Mouse (Mus musculus) testis, adult 2 months (tissue): ENCODE results near the gene Aoc2. TPM values are rescaled to one million over a fixed set of nuclear protein-coding genes. Genes with fewer than 3 reads are reported as not detected.

Source experiments
- H3K27ac ChIP-seq: fragments of 200-500 bp; 2 replicates; pipeline ENCODE4 v1.5.1; 2012; ENCODE audit warnings: low read depth, low read length; ENCODE audit not compliant: control insufficient read depth, insufficient read depth
- H3K27me3 ChIP-seq: fragments of 200-500 bp; 2 replicates; pipeline ENCODE4 v1.6.1; 2012; ENCODE audit warnings: mild to moderate bottlenecking, low read length, moderate library complexity; ENCODE audit not compliant: control insufficient read depth, insufficient read depth
- H3K36me3 ChIP-seq: fragments of 200-500 bp; 2 replicates; pipeline ENCODE4 v1.6.1; 2012; ENCODE audit warnings: mild to moderate bottlenecking, low read length; ENCODE audit not compliant: control insufficient read depth, insufficient read depth
- H3K4me1 ChIP-seq: fragments of 200-500 bp; 2 replicates; pipeline ENCODE4 v1.6.1; 2012; ENCODE audit warnings: low read length; ENCODE audit not compliant: control insufficient read depth, insufficient read depth
- H3K4me3 ChIP-seq: fragments of 200-500 bp; 2 replicates; pipeline ENCODE4 v1.5.1; 2012; ENCODE audit warnings: low read depth, mild to moderate bottlenecking, low read length, moderate library complexity, mixed read lengths; ENCODE audit not compliant: control insufficient read depth
- CTCF ChIP-seq: fragments of 200-500 bp; IDR thresholded peaks from 2 replicates; pipeline ENCODE4 v1.5.1; 2012; ENCODE audit warnings: low read depth, mild to moderate bottlenecking, inconsistent platforms, low read length, moderate library complexity; ENCODE audit not compliant: control insufficient read depth, insufficient read depth, insufficient replicate concordance
- POLR2A ChIP-seq: fragments of 200-500 bp; IDR thresholded peaks from 2 replicates; pipeline ENCODE4 v1.6.1; 2012; ENCODE audit warnings: low read depth, mild to moderate bottlenecking, inconsistent platforms, low read length, moderate library complexity; ENCODE audit not compliant: control insufficient read depth
- polyA plus RNA-seq: library from polyadenylated mRNA; depleted of rRNA; stranded (reverse); fragments of >200 nt; gene quantifications from 2 replicates; pipeline ENCODE4 v1.2.3, GENCODE M21; 2012

Aoc2 gene
- polyA plus RNA-seq, 1 experiment = 4.7 TPM

DNA sequence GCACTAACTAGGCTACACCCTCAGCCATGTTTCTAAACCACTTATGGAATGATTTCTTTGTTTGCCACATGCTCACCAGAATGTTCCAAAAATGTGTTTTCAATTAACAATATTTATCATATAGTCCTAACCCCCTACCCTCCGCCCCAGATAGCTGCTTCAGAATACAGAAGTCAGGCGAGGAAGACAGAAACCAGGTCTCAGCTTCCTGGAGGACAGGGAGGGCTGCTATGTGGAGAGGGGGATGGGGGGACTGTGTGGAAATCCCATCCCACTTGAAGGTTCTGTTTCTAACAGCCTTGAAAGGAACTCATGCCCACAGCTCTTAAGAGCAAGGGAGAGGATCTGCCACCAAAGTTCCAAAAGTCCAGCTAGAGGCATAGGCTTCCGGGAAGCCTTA is 24.4 kb downstream of the Aoc2 start:
- H3K4me1 ChIP-seq = peaks cover 17% of the 10 kb centered on the region
- no peaks in the 10 kb centered on the region for H3K27me3 ChIP-seq
- TF ChIP-seq CTCF = no peak
- no peak for TF ChIP-seq POLR2A

DNA sequence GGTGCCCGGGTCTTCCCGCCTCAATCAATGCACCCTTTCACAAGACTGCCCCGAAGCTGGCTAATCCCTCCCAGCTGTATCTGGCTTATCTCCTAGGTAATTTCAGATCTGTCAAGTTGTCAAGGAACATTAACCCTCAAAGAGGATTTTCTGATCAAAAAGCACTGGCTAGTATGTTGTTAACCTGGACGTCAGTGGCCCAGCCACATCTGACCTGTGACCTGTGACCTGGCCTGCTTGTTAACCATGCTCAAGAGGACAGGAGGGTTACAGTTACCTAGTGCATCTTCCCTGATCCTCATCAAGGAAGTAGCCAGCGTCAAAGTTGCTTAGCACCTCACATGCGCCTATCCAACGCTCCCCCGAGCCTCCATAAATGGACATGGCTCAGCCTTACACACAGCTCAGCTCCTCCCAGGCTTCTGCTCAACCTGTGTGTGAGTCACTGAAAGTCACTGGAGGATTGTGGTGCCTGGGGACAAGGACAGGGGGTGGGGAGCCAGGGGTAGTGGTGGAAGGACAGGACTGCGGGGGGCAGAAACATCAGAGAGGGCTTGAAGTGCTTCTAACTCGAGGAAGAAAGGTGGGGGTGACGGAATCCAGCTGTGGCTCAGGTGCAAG is 26.3 kb downstream of the Aoc2 start:
- TF ChIP-seq POLR2A (no peak), CTCF (no peak)

More for the DNA sequence above, 24.4 kb downstream of the Aoc2 start:
- no peak overlapping the region for H3K27ac ChIP-seq
- H3K4me3 ChIP-seq = peak overlapping the region; percentile 82
- H3K36me3 ChIP-seq = no peaks in the 10 kb centered on the region

DNA sequence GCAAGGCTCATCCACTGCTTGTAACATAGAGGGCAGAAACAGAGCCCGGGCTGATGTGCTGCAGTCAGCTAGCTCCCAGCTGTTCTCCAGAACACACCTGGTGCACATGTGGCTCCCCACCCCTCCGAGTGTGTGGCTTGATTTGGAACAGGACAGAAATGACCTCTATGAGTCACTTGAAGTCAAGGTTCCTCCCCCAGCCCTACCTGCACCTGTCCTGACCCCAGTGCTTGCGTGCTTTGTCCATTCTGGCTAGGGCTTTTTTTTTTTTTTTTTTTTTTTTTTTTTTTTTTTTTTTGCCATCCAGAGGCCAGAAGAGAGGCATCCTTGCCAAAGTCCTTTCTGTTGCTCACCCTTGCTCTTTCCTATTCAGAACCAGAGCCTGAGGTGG is 26.9 kb downstream of the Aoc2 start:
- H3K4me1 ChIP-seq = peaks cover 17% of the 10 kb centered on the region
- no peak overlapping the region; the same call in 1 of the 2 replicates for H3K4me3 ChIP-seq
- no peak for TF ChIP-seq CTCF
- no peak for TF ChIP-seq POLR2A

More for the DNA sequence above, 26.3 kb downstream of the Aoc2 start:
- Histone ChIP-seq H3K4me3 (no peak overlapping the region; the same call in 1 of the 2 replicates), H3K36me3 (no peaks in the 10 kb centered on the region), H3K27ac (no peak overlapping the region), H3K4me1 (peaks cover 17% of the 10 kb centered on the region), H3K27me3 (no peaks in the 10 kb centered on the region)

DNA sequence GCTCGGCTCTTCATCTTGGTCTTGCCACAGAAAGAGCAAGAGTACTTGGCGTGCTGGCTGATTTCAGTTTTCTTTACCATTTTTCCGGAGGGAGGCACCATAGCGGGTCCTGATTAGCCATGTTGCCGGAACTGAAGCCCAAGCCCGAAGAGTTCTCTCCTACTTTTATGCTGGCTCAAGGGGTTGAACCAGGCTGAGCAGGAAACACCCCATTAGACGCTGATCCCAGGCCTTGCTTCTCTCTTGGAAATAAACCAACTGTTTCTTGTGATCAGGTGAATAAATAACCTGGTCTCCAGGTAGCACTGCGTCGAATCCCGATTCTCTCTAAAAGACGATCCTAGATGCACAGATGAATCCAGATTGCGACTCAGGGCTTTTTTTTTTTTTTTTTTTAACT is 28.6 kb downstream of the Aoc2 start:
- H3K27ac ChIP-seq = no peak overlapping the region
- H3K4me1 ChIP-seq = peaks cover 13% of the 10 kb centered on the region
- no peaks in the 10 kb centered on the region for H3K36me3 ChIP-seq
- H3K4me3 ChIP-seq = peak overlapping the region; percentile 2; the same call in 1 of the 2 replicates
- no peak for TF ChIP-seq CTCF
- TF ChIP-seq POLR2A = no peak
- no peaks in the 10 kb centered on the region for H3K27me3 ChIP-seq

More for the DNA sequence above, 26.9 kb downstream of the Aoc2 start:
- no peaks in the 10 kb centered on the region for H3K27me3 ChIP-seq
- no peaks in the 10 kb centered on the region for H3K36me3 ChIP-seq
- H3K27ac ChIP-seq = no peak overlapping the region

DNA sequence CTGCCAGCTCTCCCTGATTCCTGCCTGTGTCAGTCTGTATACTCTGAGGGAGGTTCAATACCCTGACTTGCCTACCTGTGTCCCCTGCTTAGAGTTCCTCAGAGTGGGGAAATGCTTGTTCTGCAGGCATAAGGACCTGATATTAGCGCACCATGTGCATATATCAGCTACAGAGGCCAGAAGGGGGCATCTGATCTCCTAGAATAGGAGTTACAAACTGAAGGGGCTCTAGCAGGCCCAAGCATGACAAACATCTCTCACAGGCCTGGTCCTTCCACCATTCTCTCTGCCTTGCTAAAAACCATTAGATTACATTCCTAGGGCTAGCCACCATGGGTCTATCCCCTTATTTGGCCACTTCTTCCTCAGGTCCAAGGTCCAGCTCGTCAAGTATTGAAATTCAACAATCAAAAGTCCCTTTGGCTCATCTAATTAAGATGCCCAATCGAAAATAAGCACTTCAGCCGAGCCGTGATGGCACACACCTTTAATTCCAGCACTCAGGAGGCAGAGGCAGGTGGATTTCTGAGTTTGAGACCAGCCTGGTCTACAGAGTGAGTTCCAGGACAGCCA is 29.7 kb downstream of the Aoc2 start:
- H3K27me3 ChIP-seq = no peaks in the 10 kb centered on the region
- no peaks in the 10 kb centered on the region for H3K36me3 ChIP-seq
- no peak overlapping the region for H3K4me3 ChIP-seq
- TF ChIP-seq POLR2A (no peak), CTCF (no peak)
- H3K4me1 ChIP-seq = peaks cover 9% of the 10 kb centered on the region
- no peak overlapping the region for H3K27ac ChIP-seq

DNA sequence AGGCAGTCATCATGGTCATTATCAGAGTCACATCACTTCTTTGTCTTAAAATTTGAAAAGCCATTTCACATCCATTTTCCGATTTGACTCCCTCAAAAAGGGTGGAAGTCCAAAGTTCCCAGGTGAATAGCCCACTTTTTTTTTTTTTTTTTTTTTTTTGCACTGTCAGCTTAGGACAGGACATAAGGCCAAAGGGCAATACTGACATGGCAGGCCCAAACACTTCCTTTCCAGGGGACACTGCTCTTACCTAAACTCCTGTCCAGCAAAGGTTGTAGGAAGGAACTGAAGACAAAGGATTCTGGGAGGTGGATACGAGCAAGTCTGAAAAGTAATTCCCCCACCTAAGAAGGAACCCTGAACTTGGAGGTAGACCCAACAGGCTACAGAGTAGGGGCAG is 31.1 kb downstream of the Aoc2 start:
- Histone ChIP-seq H3K4me3 (no peak overlapping the region), H3K4me1 (peaks cover 9% of the 10 kb centered on the region), H3K27me3 (no peaks in the 10 kb centered on the region), H3K27ac (no peak overlapping the region), H3K36me3 (no peaks in the 10 kb centered on the region)
- TF ChIP-seq CTCF = no peak
- no peak for TF ChIP-seq POLR2A

DNA sequence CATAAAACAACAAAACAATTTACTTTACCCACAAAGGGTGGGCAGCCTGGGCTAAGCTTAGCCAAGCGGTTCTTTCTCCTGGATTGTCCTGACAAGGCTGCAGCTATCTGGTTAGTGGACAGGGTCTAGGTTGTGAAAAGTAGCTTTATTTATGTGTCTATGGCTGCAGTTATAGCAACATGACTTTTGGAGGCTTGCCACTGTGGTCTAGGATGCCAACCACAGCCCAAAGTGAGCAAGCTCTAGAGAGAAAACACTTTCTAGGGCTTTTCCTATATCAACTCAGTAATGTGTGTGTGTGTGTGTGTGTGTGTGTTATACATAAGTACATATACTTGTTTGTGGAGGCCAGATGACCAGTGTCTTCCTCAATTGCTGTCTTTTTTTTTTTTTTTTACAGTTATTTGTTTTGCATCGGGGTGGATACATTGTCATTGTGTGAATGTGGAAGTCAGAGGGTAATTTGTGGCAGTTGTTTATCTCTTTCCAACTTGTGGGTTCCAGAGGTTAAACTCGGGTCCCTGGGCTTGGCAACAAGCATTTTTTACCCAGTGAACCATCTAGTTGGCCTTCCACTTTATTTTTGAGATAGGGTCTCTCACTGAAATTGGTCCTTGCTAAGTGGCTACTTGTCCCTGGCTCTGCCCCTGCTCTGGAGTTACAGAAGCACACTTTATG is 32.8 kb downstream of the Aoc2 start:
- Histone ChIP-seq H3K27ac (no peak overlapping the region), H3K27me3 (no peaks in the 10 kb centered on the region), H3K36me3 (no peaks in the 10 kb centered on the region), H3K4me1 (peaks cover 7% of the 10 kb centered on the region), H3K4me3 (no peak overlapping the region)
- no peak for TF ChIP-seq POLR2A
- TF ChIP-seq CTCF = no peak
